ENCODE assay signal across 8 mouse cellular contexts in genomic region chr12:80083133-80083821, GRCm38 (mm10). TPM values are rescaled to one million over a fixed set of nuclear protein-coding genes. Genes with fewer than 3 reads are reported as not detected.
DNase-seq lines count a peak whose midpoint lies in the region; ATAC-seq lines count a peak whose summit lies in the region.

No protein-coding gene starts in this region.

- H3K36me3 ChIP-seq in kidney, embryonic 14.5 days (ENCODE audit: control insufficient read depth, insufficient read depth, low read length), result no peaks in the 10 kb centered on the region
- no peaks in the 10 kb centered on the region for H3K36me3 ChIP-seq in liver, embryonic 15.5 days (replicated peaks)

- no peak overlapping the region for H3K4me3 ChIP-seq in kidney, embryonic 14.5 days (ENCODE audit: low read length)
- H3K4me3 ChIP-seq in brown adipose tissue, adult 24 weeks (ENCODE audit: insufficient read depth, low read depth, low read length), result no peak overlapping the region
- H3K4me3 ChIP-seq in liver, embryonic 15.5 days (replicated peaks), result no peak overlapping the region

- no peak for DNase-seq in kidney, adult 18-20 months
- DNase-seq in gastrocnemius, postnatal 14 days, result no peak
- no peak for DNase-seq in thymus, postnatal 0 days (ENCODE audit: low spot score)
- DNase-seq in right cerebral cortex, postnatal 36 days (ENCODE audit: low spot score in 2 of 2), result no peak

- no peak overlapping the region for H3K4me2 ChIP-seq in kidney, embryonic 14.5 days (replicated peaks; ENCODE audit: low read depth, low read length)
- peak overlapping the region; percentile 48 for H3K4me2 ChIP-seq in liver, embryonic 15.5 days

- no peak overlapping the region for H3K9ac ChIP-seq in kidney, embryonic 14.5 days (ENCODE audit: low read depth, low read length)
- peak overlapping the region; percentile 41; the same call in 1 of the 2 replicates for H3K9ac ChIP-seq in liver, embryonic 15.5 days

- ATAC-seq in kidney, embryonic 14.5 days (ENCODE audit: low FRiP score, low TSS enrichment), result no peak
- peak; percentile 23 for ATAC-seq in erythroid progenitor cell, adult 5-6 weeks (replicated peaks; ENCODE audit: low FRiP score, poor library complexity, severe bottlenecking)
- peak; percentile 13; the same call in 1 of the 2 replicates for ATAC-seq in liver, embryonic 15.5 days (ENCODE audit: insufficient read depth)

- intact Hi-C loops in gastrocnemius, postnatal 14 days (cut with DNase I; ENCODE audit: low total_unique reads), result no loop called here

- H3K27me3 ChIP-seq in kidney, embryonic 14.5 days (ENCODE audit: control insufficient read depth, insufficient read depth, low read length), result no peaks in the 10 kb centered on the region
- H3K27me3 ChIP-seq in liver, embryonic 15.5 days, result no peaks in the 10 kb centered on the region

- peak overlapping the region; percentile 88 for H3K27ac ChIP-seq in kidney, embryonic 14.5 days (ENCODE audit: low read depth, low read length)
- peak overlapping the region; percentile 93 for H3K27ac ChIP-seq in brown adipose tissue, adult 24 weeks (replicated peaks; ENCODE audit: low read depth, low read length)
- peak overlapping the region; percentile 92 for H3K27ac ChIP-seq in liver, embryonic 15.5 days (replicated peaks)

- 35% methylated on average over 7 of the region's 7 CpGs for WGBS in kidney, embryonic 14.5 days
- 17% methylated on average over 7 of the region's 7 CpGs for WGBS in liver, embryonic 15.5 days (ENCODE audit: insufficient replicate concordance)

- H3K4me1 ChIP-seq in kidney, embryonic 14.5 days (ENCODE audit: control insufficient read depth, insufficient read depth, low read length), result peaks cover 35% of the 10 kb centered on the region
- H3K4me1 ChIP-seq in brown adipose tissue, adult 24 weeks (ENCODE audit: control insufficient read depth, insufficient read depth, insufficient read length, low read length), result peaks cover 30% of the 10 kb centered on the region
- H3K4me1 ChIP-seq in liver, embryonic 15.5 days (replicated peaks), result peaks cover 62% of the 10 kb centered on the region

- no peaks in the 10 kb centered on the region for H3K9me3 ChIP-seq in kidney, embryonic 14.5 days (ENCODE audit: control insufficient read depth, low read length)
- H3K9me3 ChIP-seq in liver, embryonic 15.5 days (replicated peaks), result no peaks in the 10 kb centered on the region

RNA-seq across cellular contexts. Expression of gene Zfp36l1, which starts 29.5 kb away (rescaled TPM):
- 166 and 175 TPM in 2 replicates for polyA plus RNA-seq in kidney, embryonic 14.5 days (2014; fragmentation: Nextera tagmentation; extraction: Ambion mirVana)
- 67.0 and 75.8 TPM in 2 replicates for polyA plus RNA-seq in brown adipose tissue, adult 24 weeks (2012; ENCODE audit: insufficient read depth, insufficient read length, missing spikeins)
- 52.0 and 100 TPM in 2 replicates for total RNA-seq in erythroid progenitor cell, adult 5-6 weeks (2015; ENCODE audit: low replicate concordance)
- total RNA-seq in erythroid progenitor cell, adult 5-6 weeks (2017; ENCODE audit: low replicate concordance), result 5.8 and 9.2 TPM in 2 replicates
- 23.7 and 24.5 TPM in 2 replicates for polyA plus RNA-seq in liver, embryonic 15.5 days (2015; fragmentation: Nextera tagmentation; extraction: Ambion mirVana)
- 10 to 100 TPM; 42.4 to 53.9 TPM for total RNA-seq in gastrocnemius, postnatal 14 days (2021)
- 63.4 and 69.7 TPM in 2 replicates for polyA plus RNA-seq in thymus, postnatal 0 days (2015; fragmentation: Nextera tagmentation; extraction: Ambion mirVana)
